Mouse (Mus musculus) regulatory T cell (primary cell): ENCODE measurements around the gene Tmem126a.

Experiments
- in situ Hi-C: fragments of 300-600 bp; cut with MboI, MseI; formaldehyde crosslinking; loops from one replicate; pipeline ENCODE4 v1.15.1; 2025; ENCODE audit warnings: high pct_unique_total_duplicates

Gene Tmem126a

DNA sequence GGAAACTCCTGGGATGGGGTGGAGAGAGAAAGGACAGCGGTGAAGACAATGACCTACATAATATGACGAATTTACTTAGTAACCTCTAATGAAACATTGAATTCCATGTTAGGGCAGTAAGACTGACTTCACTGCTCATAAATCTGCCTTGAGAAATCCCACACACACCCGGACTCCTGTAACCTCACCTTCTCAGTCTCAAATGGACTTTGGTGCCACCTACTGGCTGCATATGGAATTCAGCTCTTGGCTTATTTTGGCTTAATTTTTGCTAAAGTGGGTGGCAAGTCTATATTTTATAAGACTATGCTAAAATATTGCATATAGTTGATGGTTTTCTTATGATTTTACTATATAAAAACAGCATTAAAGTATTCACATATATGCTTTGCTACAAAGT, 47.1 kb downstream of the Tmem126a start:
- in situ Hi-C loops, result loop anchor here (10.0 kb wide), 1 partner anchor 935 kb away; no protein-coding TSS in a partner anchor
